Mouse (Mus musculus) brown adipose tissue, adult 24 weeks (tissue): ENCODE results near the gene Sirt1. TPM values are rescaled to one million over a fixed set of nuclear protein-coding genes. Genes with fewer than 3 reads are reported as not detected.
A peak's percentile ranks its signal among the peaks of the same experiment; 100 is the strongest.

ENCODE experiments used
- H3K27ac ChIP-seq: fragments of 200-500 bp; replicated peaks from 2 replicates; pipeline ENCODE4 v1.5.1; 2012; ENCODE audit warnings: low read depth, mild to moderate bottlenecking, low read length
- H3K4me1 ChIP-seq: fragments of 200-500 bp; 2 replicates; pipeline ENCODE4 v1.6.1; 2012; ENCODE audit warnings: low read length, mixed read lengths; ENCODE audit not compliant: control insufficient read depth, insufficient read depth, insufficient read length
- H3K4me3 ChIP-seq: fragments of 200-500 bp; 2 replicates; pipeline ENCODE4 v1.5.1; 2012; ENCODE audit warnings: low read depth, mild to moderate bottlenecking, low read length, moderate library complexity; ENCODE audit not compliant: insufficient read depth
- polyA plus RNA-seq: library from polyadenylated mRNA; stranded (reverse); fragments of >200 nt; gene quantifications from 2 replicates; pipeline ENCODE4 v1.2.4, GENCODE M21; 2012; ENCODE audit not compliant: missing spikeins, insufficient read depth, insufficient read length

Gene Sirt1
- polyA plus RNA-seq, result 9.3 TPM in 2 replicates

DNA sequence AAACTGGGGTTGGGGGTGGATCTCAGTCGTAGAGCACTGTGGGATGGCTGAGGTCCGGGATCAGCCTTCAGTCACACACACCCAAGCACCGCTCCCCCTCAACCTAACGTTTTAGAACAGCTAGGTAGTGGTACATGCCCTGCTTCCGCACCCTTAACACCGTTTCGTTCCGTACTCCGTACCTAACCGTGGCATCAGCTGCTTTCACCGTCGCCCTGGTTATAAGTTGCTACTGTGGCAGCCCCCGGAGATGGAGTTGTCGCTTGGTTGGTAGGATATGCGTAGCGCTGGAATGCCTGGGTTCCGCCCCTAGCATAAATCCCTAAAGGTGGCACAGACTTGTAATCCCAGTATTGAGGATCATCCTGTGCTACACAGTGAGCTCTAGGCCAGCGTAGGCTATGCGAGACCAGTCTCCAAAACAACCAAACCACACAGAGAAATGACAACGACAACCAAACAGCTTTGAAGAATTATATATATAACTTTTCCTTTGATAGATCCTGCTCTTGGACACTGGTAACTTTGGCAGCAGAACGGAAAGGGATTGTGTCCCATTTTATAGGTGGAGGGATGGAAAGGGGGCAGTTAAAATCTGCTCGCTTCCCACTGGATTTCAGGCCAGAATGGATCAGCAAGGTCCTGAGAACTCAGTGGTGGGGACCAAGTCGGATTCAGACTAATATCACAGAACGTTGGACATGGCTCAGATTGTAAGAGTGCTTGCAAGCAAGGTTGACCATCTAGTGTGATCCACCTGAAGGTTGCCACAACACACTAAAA lies at the start of gene Sirt1:
Gene Sirt1, minus strand, starts transcription at position 207 of the 783 bp plus-strand sequence.
- Histone ChIP-seq H3K27ac (peak within 1 kb of the TSS; percentile 53; the same call in 1 of the 2 replicates), H3K4me1 (no peaks in the 10 kb centered on the region), H3K4me3 (peak within 1 kb of the TSS; percentile 67)

DNA sequence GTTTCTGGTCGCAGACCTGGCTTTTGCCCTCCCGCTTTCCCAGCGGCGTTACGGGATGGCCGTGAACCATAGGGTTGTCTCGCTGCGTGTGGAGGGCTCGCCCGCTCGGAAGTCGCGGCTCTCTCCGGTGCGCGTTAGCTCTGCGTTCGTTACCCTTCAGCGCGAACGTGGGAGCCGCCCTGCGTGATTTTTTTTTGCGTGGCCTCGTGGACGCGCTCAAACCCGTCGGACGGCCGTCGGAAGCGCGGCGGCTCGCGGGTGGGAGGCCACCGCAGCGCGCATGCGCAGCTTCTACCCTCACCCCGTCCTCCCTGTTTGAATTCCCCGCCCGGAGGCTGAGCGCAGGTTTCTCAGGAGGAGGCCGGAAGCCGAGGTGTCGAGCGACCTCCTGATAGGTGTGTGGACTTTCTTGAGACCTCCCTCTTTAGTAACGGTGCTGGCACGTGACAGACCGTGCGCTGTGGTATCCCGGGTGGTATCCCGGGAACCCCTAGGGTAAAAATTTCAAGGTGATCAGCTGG lies 48.3 kb upstream of the Sirt1 start, which contains the start of gene Ctnna3:
Gene Ctnna3, plus strand, starts transcription at position 314 of the 521 bp plus-strand sequence.
- H3K27ac ChIP-seq, result no peak within 1 kb of the TSS

GRCm38 (mm10) chr10:63429380-63429779 lies 47.9 kb upstream of the Sirt1 start:
- H3K27ac ChIP-seq, result no peak overlapping the region
- H3K4me1 ChIP-seq, result 0 out of 2 replicates have a peak, but pooled peaks cover 2% of the 10 kb centered on the region
- peak overlapping the region; percentile 84 for H3K4me3 ChIP-seq

More for the DNA sequence above, 48.3 kb upstream of the Sirt1 start, which contains the start of gene Ctnna3:
- peak within 1 kb of the TSS; percentile 84 for H3K4me3 ChIP-seq
- 0 out of 2 replicates have a peak, but pooled peaks cover 2% of the 10 kb centered on the region for H3K4me1 ChIP-seq

DNA sequence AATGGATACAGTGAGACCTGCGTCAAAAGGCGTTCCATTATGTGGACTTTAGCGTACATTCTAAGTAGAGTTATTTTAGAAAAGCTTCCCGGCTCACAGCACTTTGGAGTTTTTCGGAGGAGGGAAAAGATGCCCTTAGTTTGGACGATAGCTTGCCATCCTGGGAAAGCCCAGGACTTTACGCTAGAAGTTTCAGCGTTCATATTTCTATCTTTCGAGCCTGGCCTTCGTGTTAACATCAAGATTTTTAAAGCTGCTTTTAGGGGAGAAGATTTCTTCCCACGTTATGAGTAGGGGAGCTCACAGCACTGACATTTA lies 47.5 kb upstream of the Sirt1 start:
- Histone ChIP-seq H3K4me1 (0 out of 2 replicates have a peak, but pooled peaks cover 2% of the 10 kb centered on the region), H3K27ac (no peak overlapping the region), H3K4me3 (peak overlapping the region; percentile 58)

GRCm38 (mm10) chr10:63428243-63429022 lies 46.9 kb upstream of the Sirt1 start:
- no peak overlapping the region for H3K27ac ChIP-seq

GRCm38 (mm10) chr10:63427146-63427545 lies 45.6 kb upstream of the Sirt1 start:
- Histone ChIP-seq H3K27ac (no peak overlapping the region), H3K4me3 (no peak overlapping the region), H3K4me1 (0 out of 2 replicates have a peak, but pooled peaks cover 2% of the 10 kb centered on the region)

More at GRCm38 (mm10) chr10:63428243-63429022, 46.9 kb upstream of the Sirt1 start:
- peak overlapping the region; percentile 58 for H3K4me3 ChIP-seq
- 0 out of 2 replicates have a peak, but pooled peaks cover 2% of the 10 kb centered on the region for H3K4me1 ChIP-seq

DNA sequence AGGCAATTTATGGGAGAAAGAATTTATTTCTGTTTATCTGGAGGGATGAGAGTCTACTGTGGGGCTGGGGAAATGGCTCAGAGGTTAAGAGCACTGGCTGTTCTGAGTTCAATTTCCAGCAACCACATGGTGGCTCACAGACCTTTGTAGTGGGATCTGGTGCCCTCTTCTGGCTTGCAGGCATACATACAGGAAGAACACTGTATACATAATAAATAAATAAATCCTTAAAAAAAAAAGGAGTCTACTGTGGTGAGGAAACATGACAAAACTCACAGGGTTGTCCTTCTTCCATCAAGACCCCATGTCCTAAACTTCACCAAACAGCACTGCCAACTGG lies 42.9 kb upstream of the Sirt1 start:
- Histone ChIP-seq H3K4me1 (0 out of 2 replicates have a peak, but pooled peaks cover 2% of the 10 kb centered on the region), H3K4me3 (no peak overlapping the region), H3K27ac (no peak overlapping the region)

- Histone ChIP-seq H3K4me1 (0 out of 2 replicates have a peak, but pooled peaks cover 2% of the 10 kb centered on the region), H3K27ac (no peak overlapping the region), H3K4me3 (no peak overlapping the region)
These were observed 42.3 kb upstream of the Sirt1 start for GRCm38 (mm10) chr10:63423591-63424474.

- Histone ChIP-seq H3K4me1 (no peaks in the 10 kb centered on the region), H3K4me3 (no peak overlapping the region), H3K27ac (no peak overlapping the region)
These were observed 41.2 kb upstream of the Sirt1 start for GRCm38 (mm10) chr10:63422736-63422992.

DNA sequence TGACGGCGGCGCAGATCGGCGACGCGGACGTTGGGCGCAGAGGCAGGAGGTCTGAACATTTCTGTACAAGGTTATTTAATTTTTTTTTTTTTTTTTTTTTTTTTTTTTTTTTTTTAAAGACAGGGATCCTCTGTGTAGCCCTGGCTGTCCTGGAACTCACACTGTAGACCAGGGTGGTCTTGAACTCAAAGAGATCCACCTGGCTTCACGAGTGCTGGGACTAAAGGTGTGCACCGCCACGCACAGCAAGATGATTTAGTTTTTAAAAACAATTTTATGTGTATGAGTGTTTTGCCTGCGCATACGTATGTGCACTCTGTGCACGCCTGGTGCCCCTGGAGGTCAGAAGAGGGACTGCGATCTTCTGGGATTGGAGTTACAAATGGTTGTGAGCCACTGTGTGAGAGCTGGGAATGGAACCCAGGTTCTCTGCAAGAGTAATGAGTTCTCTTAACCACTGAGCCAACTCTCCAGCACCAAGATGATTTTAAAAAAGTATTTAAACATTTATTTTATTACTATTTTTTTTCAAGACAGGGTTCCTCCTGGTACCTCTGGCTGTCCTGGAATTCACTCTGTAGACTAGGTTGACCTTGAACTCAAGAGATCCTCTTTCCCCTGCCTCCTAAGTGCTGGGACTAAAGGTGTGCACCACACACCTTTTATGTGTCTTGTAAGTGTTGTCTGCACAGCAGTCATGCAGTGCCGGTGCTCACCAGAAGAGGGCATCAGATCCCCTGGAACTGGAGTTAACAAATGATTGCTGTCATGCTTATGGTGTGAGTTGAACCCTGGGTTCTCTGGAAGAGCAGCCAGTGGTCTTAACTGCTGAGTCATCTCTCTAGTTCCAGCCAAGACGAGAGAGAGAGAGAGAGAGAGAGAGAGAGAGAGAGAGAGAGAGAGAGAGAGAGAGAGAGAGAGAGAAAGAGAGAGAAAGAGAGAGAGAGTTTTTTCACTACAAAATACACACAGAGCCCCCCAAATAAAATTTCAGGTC lies 40.5 kb upstream of the Sirt1 start, which contains the start of gene Gm7075:
Gene Gm7075, minus strand, starts transcription at position 51 of the 997 bp plus-strand sequence.
- H3K4me1 ChIP-seq, result 0 out of 2 replicates have a peak, but pooled peaks cover 2% of the 10 kb centered on the region
- no peak within 1 kb of the TSS for H3K27ac ChIP-seq
- no peak within 1 kb of the TSS for H3K4me3 ChIP-seq

DNA sequence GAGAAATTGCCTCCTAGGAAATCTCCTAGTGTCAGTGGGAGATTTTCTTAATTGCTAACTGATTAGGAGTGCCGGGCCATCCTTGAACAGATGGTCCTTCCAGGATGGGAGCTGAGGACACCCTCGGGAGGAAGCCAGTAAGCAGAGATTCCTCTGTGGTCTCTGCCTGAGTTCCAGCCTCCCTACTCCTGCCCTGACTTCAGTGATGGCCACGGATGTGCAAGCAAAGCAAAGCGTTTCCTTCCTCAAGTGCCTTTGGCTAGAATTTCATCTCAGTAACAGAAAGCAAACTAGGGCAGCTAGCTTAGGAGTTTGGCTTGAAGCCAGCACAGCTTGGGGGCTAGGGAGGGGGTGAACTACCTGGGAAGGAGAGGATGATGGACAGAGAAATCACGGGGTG lies 35.6 kb upstream of the Sirt1 start:
- Histone ChIP-seq H3K27ac (no peak overlapping the region), H3K4me3 (no peak overlapping the region), H3K4me1 (0 out of 2 replicates have a peak, but pooled peaks cover 3% of the 10 kb centered on the region)

DNA sequence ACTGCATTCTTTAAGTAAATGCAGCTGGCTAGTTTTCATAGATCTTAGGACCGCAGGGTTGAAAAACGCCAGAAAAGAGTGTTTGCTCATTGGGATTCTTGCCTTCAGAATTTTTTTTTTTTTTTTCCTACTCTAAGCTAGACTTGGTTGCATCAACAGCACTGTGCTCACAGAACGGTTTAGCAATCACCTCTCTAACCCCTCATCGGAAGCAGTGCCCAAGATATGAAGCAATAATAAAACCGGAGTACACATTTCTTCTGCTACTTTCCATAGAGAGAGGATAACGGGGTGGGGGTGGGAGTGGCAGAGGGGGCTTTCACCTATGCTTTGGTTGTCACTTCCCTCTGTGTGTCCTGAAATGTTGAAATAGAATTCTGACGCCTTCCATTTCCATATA lies 34.3 kb upstream of the Sirt1 start:
- Histone ChIP-seq H3K4me3 (no peak overlapping the region), H3K27ac (no peak overlapping the region), H3K4me1 (0 out of 2 replicates have a peak, but pooled peaks cover 3% of the 10 kb centered on the region)

- no peak overlapping the region for H3K27ac ChIP-seq
- H3K4me3 ChIP-seq, result no peak overlapping the region
- H3K4me1 ChIP-seq, result 0 out of 2 replicates have a peak, but pooled peaks cover 3% of the 10 kb centered on the region
These were observed 33.8 kb upstream of the Sirt1 start for GRCm38 (mm10) chr10:63415287-63415686.
